Mouse (Mus musculus) brown adipose tissue, adult 24 weeks (tissue): ENCODE results near the gene Ak4. TPM values are rescaled to one million over a fixed set of nuclear protein-coding genes. Genes with fewer than 3 reads are reported as not detected.

Experiments used
- H3K27ac ChIP-seq: fragments of 200-500 bp; replicated peaks from 2 replicates; pipeline ENCODE4 v1.5.1; 2012; ENCODE audit warnings: low read depth, mild to moderate bottlenecking, low read length
- H3K4me1 ChIP-seq: fragments of 200-500 bp; 2 replicates; pipeline ENCODE4 v1.6.1; 2012; ENCODE audit warnings: low read length, mixed read lengths; ENCODE audit not compliant: control insufficient read depth, insufficient read depth, insufficient read length
- H3K4me3 ChIP-seq: fragments of 200-500 bp; 2 replicates; pipeline ENCODE4 v1.5.1; 2012; ENCODE audit warnings: low read depth, mild to moderate bottlenecking, low read length, moderate library complexity; ENCODE audit not compliant: insufficient read depth
- polyA plus RNA-seq: library from polyadenylated mRNA; stranded (reverse); fragments of >200 nt; gene quantifications from 2 replicates; pipeline ENCODE4 v1.2.4, GENCODE M21; 2012; ENCODE audit not compliant: missing spikeins, insufficient read depth, insufficient read length

Gene Ak4
- polyA plus RNA-seq, 1 experiment = 2.4 TPM

GRCm38 (mm10) chr4:101404863-101405262 lies 14.2 kb upstream of the Ak4 start:
- H3K4me3 ChIP-seq = no peak overlapping the region
- H3K27ac ChIP-seq = no peak overlapping the region

GRCm38 (mm10) chr4:101406411-101407196 lies 12.5 kb upstream of the Ak4 start:
- no peak overlapping the region for H3K27ac ChIP-seq
- no peaks in the 10 kb centered on the region for H3K4me1 ChIP-seq
- no peak overlapping the region for H3K4me3 ChIP-seq

More at GRCm38 (mm10) chr4:101404863-101405262, 14.2 kb upstream of the Ak4 start:
- no peaks in the 10 kb centered on the region for H3K4me1 ChIP-seq

GRCm38 (mm10) chr4:101416966-101417365 lies 2.1 kb upstream of the Ak4 start:
- Histone ChIP-seq H3K4me1 (no peaks in the 10 kb centered on the region), H3K27ac (no peak overlapping the region), H3K4me3 (no peak overlapping the region)

- Histone ChIP-seq H3K4me3 (peak overlapping the region; percentile 66), H3K27ac (no peak overlapping the region), H3K4me1 (no peaks in the 10 kb centered on the region)
These were observed 1.1 kb downstream of the Ak4 start for GRCm38 (mm10) chr4:101419911-101420880.

GRCm38 (mm10) chr4:101422996-101423395 lies 3.9 kb downstream of the Ak4 start:
- Histone ChIP-seq H3K27ac (no peak overlapping the region), H3K4me3 (no peak overlapping the region), H3K4me1 (no peaks in the 10 kb centered on the region)

GRCm38 (mm10) chr4:101423571-101423970 lies 4.5 kb downstream of the Ak4 start:
- Histone ChIP-seq H3K4me3 (no peak overlapping the region), H3K27ac (no peak overlapping the region)

GRCm38 (mm10) chr4:101424495-101424894 lies 5.4 kb downstream of the Ak4 start:
- Histone ChIP-seq H3K4me3 (no peak overlapping the region), H3K4me1 (no peaks in the 10 kb centered on the region), H3K27ac (no peak overlapping the region)

More at GRCm38 (mm10) chr4:101423571-101423970, 4.5 kb downstream of the Ak4 start:
- no peaks in the 10 kb centered on the region for H3K4me1 ChIP-seq

GRCm38 (mm10) chr4:101425119-101425518 lies 6.0 kb downstream of the Ak4 start:
- H3K4me1 ChIP-seq = no peaks in the 10 kb centered on the region
- no peak overlapping the region for H3K27ac ChIP-seq
- H3K4me3 ChIP-seq = no peak overlapping the region

- no peaks in the 10 kb centered on the region for H3K4me1 ChIP-seq
These were observed 6.6 kb downstream of the Ak4 start for GRCm38 (mm10) chr4:101425666-101426065.

GRCm38 (mm10) chr4:101426566-101426965 lies 7.5 kb downstream of the Ak4 start:
- Histone ChIP-seq H3K4me1 (no peaks in the 10 kb centered on the region), H3K4me3 (no peak overlapping the region), H3K27ac (no peak overlapping the region)

More at GRCm38 (mm10) chr4:101425666-101426065, 6.6 kb downstream of the Ak4 start:
- no peak overlapping the region for H3K27ac ChIP-seq
- H3K4me3 ChIP-seq = no peak overlapping the region

GRCm38 (mm10) chr4:101427886-101428680 lies 9.0 kb downstream of the Ak4 start:
- no peak overlapping the region for H3K27ac ChIP-seq
- no peak overlapping the region for H3K4me3 ChIP-seq
- no peaks in the 10 kb centered on the region for H3K4me1 ChIP-seq

GRCm38 (mm10) chr4:101429073-101429472 lies 10.0 kb downstream of the Ak4 start:
- Histone ChIP-seq H3K4me3 (no peak overlapping the region), H3K27ac (no peak overlapping the region), H3K4me1 (no peaks in the 10 kb centered on the region)

GRCm38 (mm10) chr4:101430000-101430399 lies 10.9 kb downstream of the Ak4 start:
- H3K27ac ChIP-seq = no peak overlapping the region

GRCm38 (mm10) chr4:101436761-101437512 lies 17.9 kb downstream of the Ak4 start:
- H3K4me1 ChIP-seq = no peaks in the 10 kb centered on the region
- no peak overlapping the region for H3K27ac ChIP-seq
- H3K4me3 ChIP-seq = no peak overlapping the region

More at GRCm38 (mm10) chr4:101430000-101430399, 10.9 kb downstream of the Ak4 start:
- Histone ChIP-seq H3K4me1 (no peaks in the 10 kb centered on the region), H3K4me3 (no peak overlapping the region)
